Mouse (Mus musculus): ENCODE data around the gene Fam83f. TPM values are rescaled to one million over a fixed set of nuclear protein-coding genes. Genes with fewer than 3 reads are reported as not detected.
A peak's percentile ranks its signal among the peaks of the same experiment; 100 is the strongest.

Fam83f gene
- polyA plus RNA-seq, 1 experiment, result 1.1 TPM

- WGBS, result 87% methylated on average over 13 of the region's 13 CpGs
- no peaks in the 10 kb centered on the region for H3K27me3 ChIP-seq (ENCODE audit: control insufficient read depth, insufficient read depth, low read length)
- H3K27ac ChIP-seq (ENCODE audit: insufficient read depth, low read length), result 0 out of 2 replicates have a peak overlapping the region, but pooled peaks have one; percentile 13
- no peak overlapping the region for H3K4me3 ChIP-seq (ENCODE audit: extremely low read depth, insufficient read depth, insufficient read length)
- peaks cover 10% of the 10 kb centered on the region for H3K36me3 ChIP-seq (ENCODE audit: control insufficient read depth, insufficient read depth, low read length)
- peaks cover 36% of the 10 kb centered on the region; the same call in 1 of the 2 replicates for H3K4me1 ChIP-seq (ENCODE audit: control insufficient read depth, insufficient read depth, insufficient read length)
- no peak for DNase-seq (ENCODE audit: low read depth in 1 of 2, low spot score in 2 of 2)
- TF ChIP-seq POLR2A (IDR thresholded peaks at IDR 0.05; ENCODE audit: low read depth, low read length) (no peak), CTCF (IDR thresholded peaks at IDR 0.05; ENCODE audit: extremely low read depth, insufficient read depth, insufficient read length, insufficient replicate concordance) (no peak)
Observed at GRCm38 (mm10) chr15:80632280-80632893, 39.3 kb upstream of the Fam83f start.

GRCm38 (mm10) chr15:80634391-80635193 lies 37.1 kb upstream of the Fam83f start:
- peaks cover 22% of the 10 kb centered on the region for H3K36me3 ChIP-seq (ENCODE audit: control insufficient read depth, insufficient read depth, low read length)
- peak overlapping the region; percentile 38; the same call in 1 of the 2 replicates for H3K4me3 ChIP-seq (ENCODE audit: extremely low read depth, insufficient read depth, insufficient read length)
- peaks cover 35% of the 10 kb centered on the region; the same call in 1 of the 2 replicates for H3K4me1 ChIP-seq (ENCODE audit: control insufficient read depth, insufficient read depth, insufficient read length)
- WGBS, result 35% methylated on average over 11 of the region's 11 CpGs
- peak overlapping the region; percentile 94 for H3K27ac ChIP-seq (ENCODE audit: insufficient read depth, low read length)
- H3K27me3 ChIP-seq (ENCODE audit: control insufficient read depth, insufficient read depth, low read length), result no peaks in the 10 kb centered on the region
- peak; percentile 67 to 88 for DNase-seq (ENCODE audit: low read depth in 1 of 2, low spot score in 2 of 2)
- TF ChIP-seq POLR2A (IDR thresholded peaks at IDR 0.05; ENCODE audit: low read depth, low read length) (no peak), CTCF (IDR thresholded peaks at IDR 0.05; ENCODE audit: extremely low read depth, insufficient read depth, insufficient read length, insufficient replicate concordance) (peak; percentile 59; the same call in 1 of the 2 replicates)

- TF ChIP-seq POLR2A (IDR thresholded peaks at IDR 0.05; ENCODE audit: low read depth, low read length) (no peak), CTCF (IDR thresholded peaks at IDR 0.05; ENCODE audit: extremely low read depth, insufficient read depth, insufficient read length, insufficient replicate concordance) (no peak)
- 81% methylated on average over 13 of the region's 13 CpGs for WGBS
- no peak for DNase-seq (ENCODE audit: low read depth in 1 of 2, low spot score in 2 of 2)
- Histone ChIP-seq H3K36me3 (ENCODE audit: control insufficient read depth, insufficient read depth, low read length) (peaks cover 33% of the 10 kb centered on the region), H3K4me3 (ENCODE audit: extremely low read depth, insufficient read depth, insufficient read length) (no peak overlapping the region), H3K4me1 (ENCODE audit: control insufficient read depth, insufficient read depth, insufficient read length) (peaks cover 19% of the 10 kb centered on the region; the same call in 1 of the 2 replicates), H3K27me3 (ENCODE audit: control insufficient read depth, insufficient read depth, low read length) (no peaks in the 10 kb centered on the region), H3K27ac (ENCODE audit: insufficient read depth, low read length) (no peak overlapping the region)
Observed at GRCm38 (mm10) chr15:80636757-80637372, 34.8 kb upstream of the Fam83f start.

GRCm38 (mm10) chr15:80639071-80639702 lies 32.5 kb upstream of the Fam83f start:
- H3K27ac ChIP-seq (ENCODE audit: insufficient read depth, low read length), result no peak overlapping the region
- no peak overlapping the region for H3K4me3 ChIP-seq (ENCODE audit: extremely low read depth, insufficient read depth, insufficient read length)
- no peak for TF ChIP-seq CTCF (IDR thresholded peaks at IDR 0.05; ENCODE audit: extremely low read depth, insufficient read depth, insufficient read length, insufficient replicate concordance)
- no peak for TF ChIP-seq POLR2A (IDR thresholded peaks at IDR 0.05; ENCODE audit: low read depth, low read length)
- DNase-seq (ENCODE audit: low read depth in 1 of 2, low spot score in 2 of 2), result no peak
- H3K27me3 ChIP-seq (ENCODE audit: control insufficient read depth, insufficient read depth, low read length), result no peaks in the 10 kb centered on the region
- H3K36me3 ChIP-seq (ENCODE audit: control insufficient read depth, insufficient read depth, low read length), result peaks cover 38% of the 10 kb centered on the region
- WGBS, result 33% methylated on average over 11 of the region's 11 CpGs
- H3K4me1 ChIP-seq (ENCODE audit: control insufficient read depth, insufficient read depth, insufficient read length), result peaks cover 14% of the 10 kb centered on the region; the same call in 1 of the 2 replicates

GRCm38 (mm10) chr15:80639874-80640273 lies 31.8 kb upstream of the Fam83f start:
- TF ChIP-seq CTCF (IDR thresholded peaks at IDR 0.05; ENCODE audit: extremely low read depth, insufficient read depth, insufficient read length, insufficient replicate concordance) (no peak), POLR2A (IDR thresholded peaks at IDR 0.05; ENCODE audit: low read depth, low read length) (no peak)
- WGBS, result 79% methylated on average over 3 of the region's 3 CpGs
- H3K27ac ChIP-seq (ENCODE audit: insufficient read depth, low read length), result no peak overlapping the region
- no peak for DNase-seq (ENCODE audit: low read depth in 1 of 2, low spot score in 2 of 2)
- H3K36me3 ChIP-seq (ENCODE audit: control insufficient read depth, insufficient read depth, low read length), result peaks cover 45% of the 10 kb centered on the region
- H3K27me3 ChIP-seq (ENCODE audit: control insufficient read depth, insufficient read depth, low read length), result no peaks in the 10 kb centered on the region
- H3K4me1 ChIP-seq (ENCODE audit: control insufficient read depth, insufficient read depth, insufficient read length), result peaks cover 12% of the 10 kb centered on the region; the same call in 1 of the 2 replicates
- H3K4me3 ChIP-seq (ENCODE audit: extremely low read depth, insufficient read depth, insufficient read length), result no peak overlapping the region

GRCm38 (mm10) chr15:80641702-80642435 lies 29.8 kb upstream of the Fam83f start:
- no peaks in the 10 kb centered on the region; the same call in 1 of the 2 replicates for H3K4me1 ChIP-seq (ENCODE audit: control insufficient read depth, insufficient read depth, insufficient read length)
- no peak overlapping the region for H3K27ac ChIP-seq (ENCODE audit: insufficient read depth, low read length)
- 99% methylated on average over 2 of the region's 2 CpGs for WGBS
- no peaks in the 10 kb centered on the region for H3K27me3 ChIP-seq (ENCODE audit: control insufficient read depth, insufficient read depth, low read length)
- H3K36me3 ChIP-seq (ENCODE audit: control insufficient read depth, insufficient read depth, low read length), result peaks cover 56% of the 10 kb centered on the region
- TF ChIP-seq POLR2A (IDR thresholded peaks at IDR 0.05; ENCODE audit: low read depth, low read length) (no peak), CTCF (IDR thresholded peaks at IDR 0.05; ENCODE audit: extremely low read depth, insufficient read depth, insufficient read length, insufficient replicate concordance) (no peak)
- no peak overlapping the region for H3K4me3 ChIP-seq (ENCODE audit: extremely low read depth, insufficient read depth, insufficient read length)
- no peak for DNase-seq (ENCODE audit: low read depth in 1 of 2, low spot score in 2 of 2)
